35 mouse cellular contexts compared by ENCODE assay signal in the genomic region with DNA sequence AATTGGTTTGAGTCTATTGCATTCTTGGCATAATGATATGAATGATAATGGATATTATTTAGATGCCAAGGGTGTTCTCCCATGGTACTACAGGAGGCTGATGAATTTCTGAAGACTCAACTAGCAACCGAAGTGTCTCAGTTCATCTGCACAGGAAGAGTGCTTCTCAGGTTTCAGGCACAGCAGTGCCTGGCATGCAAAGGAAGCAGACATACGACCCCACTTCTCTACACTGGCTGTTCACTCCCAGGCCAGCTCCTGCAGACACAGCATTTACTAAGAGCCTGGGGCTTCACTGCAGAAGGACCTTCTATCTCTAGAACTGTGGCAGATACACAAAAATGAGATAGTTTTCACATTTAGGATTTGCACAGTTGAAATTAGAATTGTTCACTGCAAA. TPM values are rescaled to one million over a fixed set of nuclear protein-coding genes. Genes with fewer than 3 reads are reported as not detected.
DNase-seq lines count a peak whose midpoint lies in the region; ATAC-seq lines count a peak whose summit lies in the region.
"Had no signal": no experiment of that assay in that cellular context is flagged by ENCODE, and none has a peak within 500 bp of the region (broad histone marks: within the 10 kb centered on the region; RNA-seq: fewer than 3 reads in every experiment).

No protein-coding gene starts in this region.

- DNase-seq in hindbrain, embryonic 10.5 days (ENCODE audit: low spot score), result peak; percentile 13
- DNase-seq in hindbrain, embryonic 11.5 days (ENCODE audit: low spot score), result no peak
- DNase-seq in neural tube, embryonic 11.5 days (ENCODE audit: low spot score), result peak; percentile 21
- DNase-seq in embryonic facial prominence, embryonic 11.5 days (ENCODE audit: low spot score), result peak; percentile 60
- no peak for DNase-seq in cerebellum, postnatal 25 days
- no peak for DNase-seq in adrenal gland, adult 8-10 months
- DNase-seq: adrenal gland, postnatal 10 days; cerebellum, adult 8-10 months; cerebellum, postnatal 36 days; gastrocnemius, adult 2 months; gastrocnemius, postnatal 36 days; heart, adult 2 months; heart, postnatal 10 days; kidney, adult 18-20 months; layer of hippocampus, adult 9-11 months; liver; lung, adult 2 months; lung, postnatal 10 days; midbrain, embryonic 14.5 days; right cerebral cortex, postnatal 4 days; thymus, adult 18-20 months; thymus, postnatal 25 days had no signal

- H3K4me2 ChIP-seq in hindbrain, embryonic 11.5 days (replicated peaks; ENCODE audit: low read depth, low read length), result no peak overlapping the region
- H3K4me2 ChIP-seq in neural tube, embryonic 11.5 days (ENCODE audit: low read depth), result no peak overlapping the region
- no peak overlapping the region for H3K4me2 ChIP-seq in neural tube, embryonic 15.5 days
- no peak overlapping the region for H3K4me2 ChIP-seq in embryonic facial prominence, embryonic 11.5 days (ENCODE audit: low read depth, low read length)
- H3K4me2 ChIP-seq: embryonic facial prominence, embryonic 12.5 days; forebrain, embryonic 15.5 days; heart, embryonic 13.5 days; neural tube, embryonic 13.5 days had no signal

- no peaks in the 10 kb centered on the region; the same call in 1 of the 2 replicates for H3K4me1 ChIP-seq in hindbrain, embryonic 10.5 days (replicated peaks)
- no peaks in the 10 kb centered on the region for H3K4me1 ChIP-seq in hindbrain, embryonic 11.5 days (replicated peaks; ENCODE audit: control insufficient read depth, insufficient read depth, low read length)
- no peaks in the 10 kb centered on the region for H3K4me1 ChIP-seq in neural tube, embryonic 11.5 days (ENCODE audit: control insufficient read depth, insufficient read depth, low read length)
- H3K4me1 ChIP-seq in neural tube, embryonic 15.5 days, result peaks cover 4% of the 10 kb centered on the region
- no peaks in the 10 kb centered on the region for H3K4me1 ChIP-seq in embryonic facial prominence, embryonic 11.5 days (ENCODE audit: control insufficient read depth, insufficient read depth, low read length)
- H3K4me1 ChIP-seq: forebrain, embryonic 15.5 days had no signal

- no peaks in the 10 kb centered on the region for H3K36me3 ChIP-seq in hindbrain, embryonic 10.5 days
- no peaks in the 10 kb centered on the region for H3K36me3 ChIP-seq in hindbrain, embryonic 11.5 days (ENCODE audit: control insufficient read depth, insufficient read depth, low read length)
- H3K36me3 ChIP-seq in neural tube, embryonic 11.5 days (ENCODE audit: control insufficient read depth, insufficient read depth, low read length), result no peaks in the 10 kb centered on the region
- H3K36me3 ChIP-seq in neural tube, embryonic 15.5 days, result no peaks in the 10 kb centered on the region
- H3K36me3 ChIP-seq in embryonic facial prominence, embryonic 11.5 days (replicated peaks; ENCODE audit: control insufficient read depth, insufficient read depth, low read depth, low read length), result no peaks in the 10 kb centered on the region
- H3K36me3 ChIP-seq: embryonic facial prominence, embryonic 12.5 days; forebrain, embryonic 15.5 days; G1E; heart, embryonic 13.5 days; neural tube, embryonic 13.5 days had no signal

- no peak overlapping the region for H3K27ac ChIP-seq in hindbrain, embryonic 10.5 days
- H3K27ac ChIP-seq in hindbrain, embryonic 11.5 days (ENCODE audit: low read depth, low read length), result no peak overlapping the region
- H3K27ac ChIP-seq in neural tube, embryonic 11.5 days (ENCODE audit: low read depth, low read length), result no peak overlapping the region
- no peak overlapping the region for H3K27ac ChIP-seq in neural tube, embryonic 15.5 days (replicated peaks)
- no peak overlapping the region for H3K27ac ChIP-seq in embryonic facial prominence, embryonic 11.5 days (replicated peaks; ENCODE audit: low read depth, low read length)
- H3K27ac ChIP-seq: embryonic facial prominence, embryonic 12.5 days; forebrain, embryonic 15.5 days; gastrocnemius, adult 2 months; heart, adult 2 months; heart, embryonic 13.5 days; liver, embryonic 14.5 days; macrophage; stomach, postnatal 0 days had no signal

- 16% methylated on average over 2 of the region's 2 CpGs for WGBS in hindbrain, embryonic 10.5 days
- 15% methylated on average over 2 of the region's 2 CpGs for WGBS in hindbrain, embryonic 11.5 days
- 10% methylated on average over 2 of the region's 2 CpGs for WGBS in neural tube, embryonic 11.5 days
- WGBS in neural tube, embryonic 15.5 days, result 9% methylated on average over 2 of the region's 2 CpGs
- 5% methylated on average over 2 of the region's 2 CpGs for WGBS in embryonic facial prominence, embryonic 11.5 days

- H3K27me3 ChIP-seq in hindbrain, embryonic 10.5 days (ENCODE audit: insufficient read depth, poor library complexity, severe bottlenecking), result no peaks in the 10 kb centered on the region
- no peaks in the 10 kb centered on the region for H3K27me3 ChIP-seq in hindbrain, embryonic 11.5 days (ENCODE audit: control insufficient read depth, insufficient read depth, low read length)
- no peaks in the 10 kb centered on the region for H3K27me3 ChIP-seq in neural tube, embryonic 11.5 days (ENCODE audit: control insufficient read depth, insufficient read depth, low read length)
- H3K27me3 ChIP-seq in neural tube, embryonic 15.5 days (replicated peaks), result no peaks in the 10 kb centered on the region
- no peaks in the 10 kb centered on the region for H3K27me3 ChIP-seq in embryonic facial prominence, embryonic 11.5 days (ENCODE audit: control insufficient read depth, insufficient read depth, low read length)
- H3K27me3 ChIP-seq: embryonic facial prominence, embryonic 12.5 days; forebrain, embryonic 15.5 days; heart, embryonic 13.5 days; neural tube, embryonic 13.5 days had no signal

- no peaks in the 10 kb centered on the region for H3K9me3 ChIP-seq in hindbrain, embryonic 10.5 days
- no peaks in the 10 kb centered on the region for H3K9me3 ChIP-seq in hindbrain, embryonic 11.5 days (ENCODE audit: control insufficient read depth, low read length)
- H3K9me3 ChIP-seq in neural tube, embryonic 11.5 days (ENCODE audit: control insufficient read depth, low read length), result no peaks in the 10 kb centered on the region
- no peaks in the 10 kb centered on the region for H3K9me3 ChIP-seq in neural tube, embryonic 15.5 days (replicated peaks)
- H3K9me3 ChIP-seq in embryonic facial prominence, embryonic 11.5 days (replicated peaks; ENCODE audit: control insufficient read depth, low read length), result no peaks in the 10 kb centered on the region
- H3K9me3 ChIP-seq: embryonic facial prominence, embryonic 12.5 days; forebrain, embryonic 15.5 days; heart, embryonic 13.5 days; neural tube, embryonic 13.5 days had no signal

- H3K9ac ChIP-seq in hindbrain, embryonic 11.5 days (ENCODE audit: low read depth, low read length), result no peak overlapping the region
- H3K9ac ChIP-seq in neural tube, embryonic 11.5 days (ENCODE audit: low read length), result no peak overlapping the region
- no peak overlapping the region for H3K9ac ChIP-seq in neural tube, embryonic 15.5 days (replicated peaks)
- H3K9ac ChIP-seq in embryonic facial prominence, embryonic 11.5 days (replicated peaks; ENCODE audit: low read length), result no peak overlapping the region
- H3K9ac ChIP-seq: embryonic facial prominence, embryonic 12.5 days; forebrain, embryonic 15.5 days; heart, embryonic 13.5 days; liver, embryonic 14.5 days; neural tube, embryonic 13.5 days had no signal

- no peak overlapping the region for H3K4me3 ChIP-seq in hindbrain, embryonic 10.5 days
- no peak overlapping the region for H3K4me3 ChIP-seq in hindbrain, embryonic 11.5 days (ENCODE audit: low read depth, low read length)
- no peak overlapping the region for H3K4me3 ChIP-seq in neural tube, embryonic 11.5 days (ENCODE audit: low read depth, low read length)
- no peak overlapping the region for H3K4me3 ChIP-seq in neural tube, embryonic 15.5 days (replicated peaks)
- H3K4me3 ChIP-seq in embryonic facial prominence, embryonic 11.5 days (ENCODE audit: low read depth, low read length), result no peak overlapping the region
- H3K4me3 ChIP-seq: embryonic facial prominence, embryonic 12.5 days; forebrain, embryonic 15.5 days; gastrocnemius, adult 2 months; heart, adult 2 months; heart, embryonic 13.5 days; neural tube, embryonic 13.5 days had no signal

- no peak for ATAC-seq in hindbrain, embryonic 11.5 days (ENCODE audit: low FRiP score)
- no peak; the same call in 1 of the 2 replicates for ATAC-seq in neural tube, embryonic 11.5 days (ENCODE audit: insufficient read depth, low FRiP score, low TSS enrichment)
- ATAC-seq in neural tube, embryonic 15.5 days (ENCODE audit: low FRiP score), result no peak; the same call in 1 of the 2 replicates
- ATAC-seq in embryonic facial prominence, embryonic 11.5 days (replicated peaks; ENCODE audit: insufficient number of reproducible peaks, low FRiP score, low TSS enrichment, low read depth), result peak; percentile 67; the same call in 1 of the 2 replicates
- no peak for ATAC-seq in granulocyte monocyte progenitor cell, adult 5-6 weeks (replicated peaks; ENCODE audit: poor library complexity, severe bottlenecking)
- ATAC-seq: forebrain, embryonic 15.5 days; hindbrain, embryonic 16.5 days had no signal

RNA-seq across cellular contexts. Expression of gene Sema6d, which starts 18.4 kb away (rescaled TPM):
- 10.6 and 15.4 TPM in 2 replicates for polyA plus RNA-seq in hindbrain, embryonic 10.5 days (2016; fragmentation: Nextera tagmentation; extraction: Ambion mirVana)
- polyA plus RNA-seq in hindbrain, embryonic 11.5 days (2014; fragmentation: Nextera tagmentation; extraction: Ambion mirVana), result 20.9 and 26.2 TPM in 2 replicates
- 27.9 and 28.1 TPM in 2 replicates for polyA plus RNA-seq in neural tube, embryonic 11.5 days (2014; fragmentation: Nextera tagmentation; extraction: Ambion mirVana)
- 43.2 and 50.4 TPM in 2 replicates for polyA plus RNA-seq in neural tube, embryonic 15.5 days (2015; fragmentation: Nextera tagmentation; extraction: Ambion mirVana)
- 10.2 and 10.5 TPM in 2 replicates for polyA plus RNA-seq in embryonic facial prominence, embryonic 11.5 days (2014; fragmentation: Nextera tagmentation; extraction: Ambion mirVana)
- not detected in 2 replicates for total RNA-seq in granulocyte monocyte progenitor cell, adult 5-6 weeks (2014; fragmentation: Nextera tagmentation)
- 0.10 TPM in 1 of 2 replicates, not detected in the other for total RNA-seq in granulocyte monocyte progenitor cell, adult 5-6 weeks (2017)
- total RNA-seq in adrenal gland, adult 8-10 months (2022), result 10 to 100 TPM in 2 of 4 experiments, 1 to 10 TPM in 2; 5.1 to 12.7 (median 10.7) TPM
- total RNA-seq: hematopoietic stem cell, adult 5-6 weeks; megakaryocyte-erythroid progenitor cell, adult 5-6 weeks had no signal
- polyA plus RNA-seq: G1E had no signal

Comparison
In these comparisons a context has a peak if more than half of its experiments do, and no peak if none do; other contexts are left out.
1. DNase-seq: peak in hindbrain, embryonic 10.5 days (single experiment), neural tube, embryonic 11.5 days (single experiment) and embryonic facial prominence, embryonic 11.5 days (single experiment); none in hindbrain, embryonic 11.5 days (single experiment), cerebellum, postnatal 25 days (0 of 2) and adrenal gland, adult 8-10 months (single experiment).